Mouse (Mus musculus) stomach, embryonic 14.5 days (tissue): Measurements from ENCODE around the gene Inpp5d. TPM values are rescaled to one million over a fixed set of nuclear protein-coding genes. Genes with fewer than 3 reads are reported as not detected.

Experiments
- ATAC-seq: fragments of 200-750 bp; cut with Nextera tagmentation; 2 replicates; pipeline ENCODE4 v1.8.0; 2017; ENCODE audit warnings: low read depth, moderate TSS enrichment; ENCODE audit not compliant: insufficient number of reproducible peaks, insufficient read depth, low FRiP score
- H3K27ac ChIP-seq: fragments of 300-500 bp; sonication (generic); 2 replicates; pipeline ENCODE4 v1.5.1; 2014; ENCODE audit warnings: mild to moderate bottlenecking, low read length, moderate library complexity, mixed read lengths
- H3K27me3 ChIP-seq: fragments of 300-500 bp; sonication (generic); 2 replicates; pipeline ENCODE4 v1.6.1; 2014; ENCODE audit warnings: low read length, control low read depth, mixed read lengths; ENCODE audit not compliant: control insufficient read depth, insufficient read depth
- H3K36me3 ChIP-seq: fragments of 300-500 bp; sonication (generic); 2 replicates; pipeline ENCODE4 v1.6.1; 2014; ENCODE audit warnings: mild to moderate bottlenecking, control low read depth, low read length, moderate library complexity, mixed read lengths; ENCODE audit not compliant: control insufficient read depth, insufficient read depth
- H3K4me1 ChIP-seq: fragments of 300-500 bp; sonication (generic); 2 replicates; pipeline ENCODE4 v1.6.1; 2014; ENCODE audit warnings: low read length, control low read depth, mixed read lengths; ENCODE audit not compliant: control insufficient read depth, insufficient read depth
- H3K4me2 ChIP-seq: fragments of 300-500 bp; sonication (generic); replicated peaks from 2 replicates; pipeline ENCODE4 v1.6.1; 2014; ENCODE audit warnings: low read depth, low read length, control low read depth
- H3K4me3 ChIP-seq: fragments of 300-500 bp; sonication (generic); 2 replicates; pipeline ENCODE4 v1.5.1; 2014; ENCODE audit warnings: low read depth, low read length, control low read depth
- H3K9ac ChIP-seq: fragments of 300-500 bp; sonication (generic); replicated peaks from 2 replicates; pipeline ENCODE4 v1.6.1; 2014; ENCODE audit warnings: low read depth, mild to moderate bottlenecking, control low read depth, low read length, moderate library complexity, mixed read lengths
- H3K9me3 ChIP-seq: fragments of 300-500 bp; sonication (generic); 2 replicates; pipeline ENCODE4 v1.6.1; 2016; ENCODE audit warnings: low read depth, low read length, control low read depth; ENCODE audit not compliant: control insufficient read depth
- WGBS: fragments of 180-500 bp; shearing (Covaris S2); extraction: QIAGEN DNeasy Blood & Tissue Kit; methylation state at CpG from one replicate; pipeline ENCODE4 v1.1.7; 2014; 5-methylcytosine and 5-hydroxymethylcytosine counted together
- polyA plus RNA-seq: library from polyadenylated mRNA; unstranded; fragments of >200 nt; fragmentation: Nextera tagmentation; extraction: Ambion mirVana; gene quantifications from 2 replicates; pipeline ENCODE4 v1.2.1, GENCODE M21; 2014

The Inpp5d gene
- polyA plus RNA-seq, 1 experiment from 2014 or later = 5.3 TPM

- Histone ChIP-seq H3K4me3 (no peak overlapping the region), H3K4me2 (no peak overlapping the region), H3K9me3 (no peaks in the 10 kb centered on the region), H3K4me1 (no peaks in the 10 kb centered on the region), H3K27me3 (no peaks in the 10 kb centered on the region), H3K27ac (no peak overlapping the region), H3K36me3 (no peaks in the 10 kb centered on the region), H3K9ac (no peak overlapping the region)
- ATAC-seq = no peak
- 81% methylated on average over 5 of the region's 5 CpGs for WGBS
Measured at GRCm38 (mm10) chr1:87733212-87733611, 113.1 kb downstream of the Inpp5d start.

- WGBS = 78% methylated on average over 3 of the region's 3 CpGs
- no peaks in the 10 kb centered on the region for H3K4me1 ChIP-seq
- H3K9ac ChIP-seq = no peak overlapping the region
- H3K27me3 ChIP-seq = no peaks in the 10 kb centered on the region
- H3K4me3 ChIP-seq = no peak overlapping the region
- no peak overlapping the region for H3K27ac ChIP-seq
- H3K4me2 ChIP-seq = no peak overlapping the region
- H3K9me3 ChIP-seq = no peaks in the 10 kb centered on the region
- no peaks in the 10 kb centered on the region for H3K36me3 ChIP-seq
- ATAC-seq = no peak
Measured at GRCm38 (mm10) chr1:87734153-87734552, 114.0 kb downstream of the Inpp5d start.

GRCm38 (mm10) chr1:87740584-87741290 is 120.6 kb downstream of the Inpp5d start:
- no peak overlapping the region for H3K4me2 ChIP-seq
- H3K36me3 ChIP-seq = no peaks in the 10 kb centered on the region
- ATAC-seq = no peak
- no peaks in the 10 kb centered on the region for H3K27me3 ChIP-seq
- no peak overlapping the region for H3K4me3 ChIP-seq
- no peaks in the 10 kb centered on the region for H3K4me1 ChIP-seq
- 69% methylated on average over 6 of the region's 6 CpGs for WGBS
- H3K9me3 ChIP-seq = no peaks in the 10 kb centered on the region
- H3K27ac ChIP-seq = no peak overlapping the region
- no peak overlapping the region for H3K9ac ChIP-seq

- H3K27me3 ChIP-seq = no peaks in the 10 kb centered on the region
- no peak overlapping the region for H3K27ac ChIP-seq
- no peak overlapping the region for H3K4me3 ChIP-seq
- H3K9me3 ChIP-seq = no peaks in the 10 kb centered on the region
- H3K36me3 ChIP-seq = no peaks in the 10 kb centered on the region
- H3K9ac ChIP-seq = no peak overlapping the region
- H3K4me2 ChIP-seq = no peak overlapping the region
- no peak for ATAC-seq
- H3K4me1 ChIP-seq = no peaks in the 10 kb centered on the region
Measured at GRCm38 (mm10) chr1:87749360-87749973, 129.4 kb downstream of the Inpp5d start.

- Histone ChIP-seq H3K27ac (peak within 1 kb of the TSS; percentile 91), H3K9ac (peak within 1 kb of the TSS; percentile 96), H3K4me3 (peak within 1 kb of the TSS; percentile 99), H3K27me3 (no peaks in the 10 kb centered on the region), H3K36me3 (peaks cover 6% of the 10 kb centered on the region), H3K4me2 (peak within 1 kb of the TSS; percentile 78), H3K9me3 (no peaks in the 10 kb centered on the region), H3K4me1 (no peaks in the 10 kb centered on the region; the same call in 1 of the 2 replicates)
- ATAC-seq = peak; percentile 97
- under 1% methylated on average over 74 of the region's 79 CpGs for WGBS
Measured at GRCm38 (mm10) chr1:87755641-87756470, 135.7 kb downstream of the Inpp5d start, which contains the start of gene Atg16l1. Gene Atg16l1 (plus strand): TSS chr1:87755870.

- Histone ChIP-seq H3K9me3 (no peaks in the 10 kb centered on the region), H3K4me1 (no peaks in the 10 kb centered on the region), H3K36me3 (peaks cover 77% of the 10 kb centered on the region), H3K27me3 (no peaks in the 10 kb centered on the region), H3K4me2 (no peak overlapping the region), H3K9ac (no peak overlapping the region), H3K27ac (no peak overlapping the region), H3K4me3 (no peak overlapping the region)
- 89% methylated on average over 3 of the region's 3 CpGs for WGBS
- no peak for ATAC-seq
Measured at GRCm38 (mm10) chr1:87763821-87764220, 143.7 kb downstream of the Inpp5d start.

- Histone ChIP-seq H3K27me3 (no peaks in the 10 kb centered on the region), H3K4me3 (no peak overlapping the region), H3K4me2 (no peak overlapping the region), H3K9me3 (no peaks in the 10 kb centered on the region), H3K9ac (no peak overlapping the region), H3K27ac (no peak overlapping the region), H3K4me1 (no peaks in the 10 kb centered on the region), H3K36me3 (peaks cover 78% of the 10 kb centered on the region)
- WGBS = 95% methylated on average over 2 of the region's 2 CpGs
- ATAC-seq = no peak
Measured at GRCm38 (mm10) chr1:87765741-87766140, 145.6 kb downstream of the Inpp5d start.

- 94% methylated on average over 3 of the region's 3 CpGs for WGBS
- H3K4me3 ChIP-seq = no peak overlapping the region
- H3K36me3 ChIP-seq = peaks cover 83% of the 10 kb centered on the region
- no peaks in the 10 kb centered on the region for H3K27me3 ChIP-seq
- no peak overlapping the region for H3K4me2 ChIP-seq
- ATAC-seq = no peak
- H3K27ac ChIP-seq = no peak overlapping the region
- H3K4me1 ChIP-seq = no peaks in the 10 kb centered on the region
- H3K9ac ChIP-seq = no peak overlapping the region
- H3K9me3 ChIP-seq = no peaks in the 10 kb centered on the region
Measured at GRCm38 (mm10) chr1:87766233-87766632, 146.1 kb downstream of the Inpp5d start.
